Mouse (Mus musculus): Measurements from ENCODE around the gene Egfem1. TPM values are rescaled to one million over a fixed set of nuclear protein-coding genes. Genes with fewer than 3 reads are reported as not detected.

Gene Egfem1
- polyA plus RNA-seq, 1 experiment, result not detected

DNA sequence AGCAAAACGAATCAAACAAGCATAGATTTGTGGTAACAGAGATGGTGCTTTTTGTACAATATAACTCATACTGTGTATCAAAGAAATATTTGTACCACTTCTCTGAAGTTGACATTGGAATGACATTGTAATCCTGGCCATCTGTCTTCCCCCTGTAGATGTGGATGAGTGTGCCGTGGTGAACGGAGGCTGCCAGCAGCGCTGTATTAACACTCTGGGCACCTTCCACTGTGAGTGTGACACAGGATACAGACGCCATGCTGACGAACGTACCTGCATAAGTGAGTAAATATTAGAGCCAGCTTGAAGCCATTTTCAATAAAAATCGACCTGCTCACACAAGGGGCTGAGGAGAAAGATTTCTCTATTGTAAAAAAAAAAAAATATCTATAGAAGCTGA, 500.9 kb downstream of the Egfem1 start:
- TF ChIP-seq POLR2A (IDR thresholded peaks at IDR 0.05; ENCODE audit: borderline replicate concordance, control insufficient read depth, low read depth, low read length) (no peak), CTCF (IDR thresholded peaks at IDR 0.05; ENCODE audit: control insufficient read depth, insufficient read depth, low read length) (no peak)
- H3K27ac ChIP-seq (ENCODE audit: control insufficient read depth, insufficient read depth, low read depth, low read length, poor library complexity), result no peak overlapping the region
- 67% methylated on average over 8 of the region's 8 CpGs for WGBS
- H3K4me1 ChIP-seq (ENCODE audit: control insufficient read depth, insufficient read depth, low read length), result no peaks in the 10 kb centered on the region
- H3K4me3 ChIP-seq (replicated peaks; ENCODE audit: control insufficient read depth, low read depth, low read length), result no peak overlapping the region

DNA sequence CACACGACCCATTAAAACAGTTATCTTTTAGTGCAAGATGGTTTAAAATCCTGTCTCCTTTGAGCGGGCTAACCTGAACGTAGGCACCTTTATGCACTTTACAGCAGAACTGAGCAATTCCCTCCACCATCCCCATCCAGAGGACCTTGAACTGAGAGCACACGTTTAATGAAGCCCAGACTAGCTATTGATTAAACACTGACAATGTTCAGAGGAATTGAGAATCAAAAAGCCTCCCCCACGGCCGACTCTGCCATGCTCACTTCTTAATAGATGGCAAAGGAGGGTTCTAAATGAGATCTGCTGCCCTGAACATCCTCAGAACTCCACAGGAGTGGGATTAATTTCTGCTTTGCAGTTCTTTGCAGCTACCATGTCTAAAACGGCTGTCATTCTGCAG, 520.3 kb downstream of the Egfem1 start:
- H3K27ac ChIP-seq (ENCODE audit: control insufficient read depth, insufficient read depth, low read depth, low read length, poor library complexity), result no peak overlapping the region
- 65% methylated on average over 7 of the region's 7 CpGs for WGBS
- H3K4me1 ChIP-seq (ENCODE audit: control insufficient read depth, insufficient read depth, low read length), result no peaks in the 10 kb centered on the region
- no peak overlapping the region for H3K4me3 ChIP-seq (replicated peaks; ENCODE audit: control insufficient read depth, low read depth, low read length)
- TF ChIP-seq CTCF (IDR thresholded peaks at IDR 0.05; ENCODE audit: control insufficient read depth, insufficient read depth, low read length), result no peak
- no peak for TF ChIP-seq POLR2A (IDR thresholded peaks at IDR 0.05; ENCODE audit: borderline replicate concordance, control insufficient read depth, low read depth, low read length)

DNA sequence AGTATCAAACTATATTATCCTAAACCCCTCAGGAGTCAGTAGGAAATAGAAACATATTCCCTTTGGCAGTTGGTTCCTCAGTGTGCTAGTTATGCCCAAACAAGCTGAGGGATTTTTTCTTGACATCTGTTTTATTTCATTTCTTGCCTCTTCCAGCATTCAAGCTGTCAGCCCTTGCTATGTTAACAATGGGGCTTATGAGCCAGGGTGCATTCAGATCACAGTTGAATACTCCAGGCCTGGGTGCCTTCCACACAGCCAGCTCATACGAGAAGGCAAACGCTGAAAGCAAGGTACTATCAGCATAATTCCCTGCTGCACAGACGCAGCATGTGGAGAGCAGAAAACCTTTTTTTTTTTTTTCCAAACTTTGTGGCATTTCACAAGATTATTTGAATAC, 526.9 kb downstream of the Egfem1 start:
- H3K4me1 ChIP-seq (ENCODE audit: control insufficient read depth, insufficient read depth, low read length), result no peaks in the 10 kb centered on the region
- no peak overlapping the region for H3K27ac ChIP-seq (ENCODE audit: control insufficient read depth, insufficient read depth, low read depth, low read length, poor library complexity)
- WGBS, result 75% methylated on average over 3 of the region's 3 CpGs
- no peak for TF ChIP-seq CTCF (IDR thresholded peaks at IDR 0.05; ENCODE audit: control insufficient read depth, insufficient read depth, low read length)
- no peak for TF ChIP-seq POLR2A (IDR thresholded peaks at IDR 0.05; ENCODE audit: borderline replicate concordance, control insufficient read depth, low read depth, low read length)
- no peak overlapping the region for H3K4me3 ChIP-seq (replicated peaks; ENCODE audit: control insufficient read depth, low read depth, low read length)

DNA sequence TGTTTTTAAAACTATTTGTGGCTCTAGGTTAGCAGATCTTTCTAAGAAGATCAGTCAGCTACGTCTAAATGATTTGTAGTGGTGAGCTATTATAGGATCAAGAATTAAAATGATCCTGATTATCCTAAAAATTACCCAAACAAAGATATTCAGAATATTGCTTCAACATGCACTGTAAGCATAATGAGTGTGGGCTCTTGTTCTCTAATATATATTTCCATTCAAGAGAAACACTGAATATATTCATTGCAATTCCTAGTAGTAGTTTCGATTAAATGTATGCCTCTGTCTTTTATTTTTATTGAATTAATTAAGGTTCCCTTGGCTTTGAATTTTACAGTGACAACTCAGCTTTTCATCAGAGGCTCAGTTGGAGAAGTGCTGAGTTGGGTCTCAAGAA, 527.4 kb downstream of the Egfem1 start:
- TF ChIP-seq POLR2A (IDR thresholded peaks at IDR 0.05; ENCODE audit: borderline replicate concordance, control insufficient read depth, low read depth, low read length) (no peak), CTCF (IDR thresholded peaks at IDR 0.05; ENCODE audit: control insufficient read depth, insufficient read depth, low read length) (no peak)
- no peak overlapping the region for H3K27ac ChIP-seq (ENCODE audit: control insufficient read depth, insufficient read depth, low read depth, low read length, poor library complexity)
- H3K4me3 ChIP-seq (replicated peaks; ENCODE audit: control insufficient read depth, low read depth, low read length), result no peak overlapping the region
- H3K4me1 ChIP-seq (ENCODE audit: control insufficient read depth, insufficient read depth, low read length), result no peaks in the 10 kb centered on the region
- 74% methylated on average over 2 of the region's 2 CpGs for WGBS

DNA sequence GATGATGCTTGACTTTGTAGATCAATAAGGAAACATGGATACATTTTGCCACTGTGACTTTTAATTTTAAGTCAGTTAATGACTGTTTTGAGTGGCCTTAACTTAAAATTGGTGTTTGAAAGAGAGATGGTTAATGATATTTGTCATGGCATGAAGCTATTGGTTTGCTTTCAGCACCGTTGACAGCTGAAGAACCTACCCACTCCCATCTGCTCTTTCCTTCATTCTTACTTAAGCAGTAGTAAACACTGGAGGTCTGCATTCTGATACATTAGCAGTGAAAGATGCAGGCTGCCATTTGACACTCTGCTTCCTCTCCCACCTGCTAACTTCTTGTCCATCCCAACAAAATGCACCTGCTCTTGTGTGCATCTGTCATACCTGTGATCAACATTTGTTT, 537.8 kb downstream of the Egfem1 start:
- Histone ChIP-seq H3K4me3 (replicated peaks; ENCODE audit: control insufficient read depth, low read depth, low read length) (no peak overlapping the region), H3K27ac (ENCODE audit: control insufficient read depth, insufficient read depth, low read depth, low read length, poor library complexity) (no peak overlapping the region), H3K4me1 (ENCODE audit: control insufficient read depth, insufficient read depth, low read length) (no peaks in the 10 kb centered on the region)
- WGBS, result 77% methylated on average over 1 of the region's 1 CpGs
- no peak for TF ChIP-seq POLR2A (IDR thresholded peaks at IDR 0.05; ENCODE audit: borderline replicate concordance, control insufficient read depth, low read depth, low read length)
- TF ChIP-seq CTCF (IDR thresholded peaks at IDR 0.05; ENCODE audit: control insufficient read depth, insufficient read depth, low read length), result no peak

DNA sequence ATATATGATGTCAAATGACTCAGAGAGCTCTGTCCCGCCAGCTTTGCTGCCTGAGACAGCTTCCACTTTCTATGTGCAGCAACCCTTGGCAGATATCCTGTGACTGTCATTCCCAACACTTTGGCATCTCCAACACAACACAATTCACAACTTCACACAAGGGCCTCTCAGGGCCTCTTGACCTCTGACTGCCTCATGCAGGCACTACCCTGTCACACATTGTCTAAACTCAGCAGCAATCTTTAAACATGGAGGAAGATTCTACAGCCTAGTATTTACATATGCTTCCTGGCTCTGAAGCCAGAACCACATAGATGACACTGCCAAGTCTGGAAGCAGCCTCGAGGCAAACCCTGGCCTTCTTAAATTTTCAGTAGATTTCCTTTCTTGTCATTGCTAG, 558.0 kb downstream of the Egfem1 start:
- Histone ChIP-seq H3K27ac (ENCODE audit: control insufficient read depth, insufficient read depth, low read depth, low read length, poor library complexity) (no peak overlapping the region), H3K4me1 (ENCODE audit: control insufficient read depth, insufficient read depth, low read length) (no peaks in the 10 kb centered on the region), H3K4me3 (replicated peaks; ENCODE audit: control insufficient read depth, low read depth, low read length) (no peak overlapping the region)
- 58% methylated on average over 2 of the region's 2 CpGs for WGBS
- TF ChIP-seq POLR2A (IDR thresholded peaks at IDR 0.05; ENCODE audit: borderline replicate concordance, control insufficient read depth, low read depth, low read length), result no peak
- no peak for TF ChIP-seq CTCF (IDR thresholded peaks at IDR 0.05; ENCODE audit: control insufficient read depth, insufficient read depth, low read length)

DNA sequence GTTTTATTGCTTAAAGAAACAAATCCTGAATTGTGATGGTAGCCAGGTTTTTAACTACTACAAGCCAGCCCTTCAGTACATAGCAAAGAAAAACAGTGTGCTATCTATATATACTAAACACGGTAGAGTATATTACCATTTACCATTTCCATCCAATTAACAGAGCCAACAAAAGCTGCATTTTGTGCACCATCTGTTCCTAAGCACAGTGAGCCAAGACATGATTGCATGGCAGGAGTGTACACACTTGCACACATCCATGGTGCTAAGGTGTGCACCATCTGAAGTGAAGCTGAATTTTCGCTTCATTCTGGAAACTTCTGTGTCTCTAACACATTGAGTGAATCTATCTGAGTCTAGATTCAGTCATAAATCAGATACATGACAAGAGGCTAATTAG, 585.0 kb downstream of the Egfem1 start:
- no peak overlapping the region for H3K4me3 ChIP-seq (replicated peaks; ENCODE audit: control insufficient read depth, low read depth, low read length)
- no peak overlapping the region for H3K27ac ChIP-seq (ENCODE audit: control insufficient read depth, insufficient read depth, low read depth, low read length, poor library complexity)
- WGBS, result 79% methylated on average over 2 of the region's 2 CpGs
- no peaks in the 10 kb centered on the region for H3K4me1 ChIP-seq (ENCODE audit: control insufficient read depth, insufficient read depth, low read length)
- TF ChIP-seq CTCF (IDR thresholded peaks at IDR 0.05; ENCODE audit: control insufficient read depth, insufficient read depth, low read length) (no peak), POLR2A (IDR thresholded peaks at IDR 0.05; ENCODE audit: borderline replicate concordance, control insufficient read depth, low read depth, low read length) (no peak)

DNA sequence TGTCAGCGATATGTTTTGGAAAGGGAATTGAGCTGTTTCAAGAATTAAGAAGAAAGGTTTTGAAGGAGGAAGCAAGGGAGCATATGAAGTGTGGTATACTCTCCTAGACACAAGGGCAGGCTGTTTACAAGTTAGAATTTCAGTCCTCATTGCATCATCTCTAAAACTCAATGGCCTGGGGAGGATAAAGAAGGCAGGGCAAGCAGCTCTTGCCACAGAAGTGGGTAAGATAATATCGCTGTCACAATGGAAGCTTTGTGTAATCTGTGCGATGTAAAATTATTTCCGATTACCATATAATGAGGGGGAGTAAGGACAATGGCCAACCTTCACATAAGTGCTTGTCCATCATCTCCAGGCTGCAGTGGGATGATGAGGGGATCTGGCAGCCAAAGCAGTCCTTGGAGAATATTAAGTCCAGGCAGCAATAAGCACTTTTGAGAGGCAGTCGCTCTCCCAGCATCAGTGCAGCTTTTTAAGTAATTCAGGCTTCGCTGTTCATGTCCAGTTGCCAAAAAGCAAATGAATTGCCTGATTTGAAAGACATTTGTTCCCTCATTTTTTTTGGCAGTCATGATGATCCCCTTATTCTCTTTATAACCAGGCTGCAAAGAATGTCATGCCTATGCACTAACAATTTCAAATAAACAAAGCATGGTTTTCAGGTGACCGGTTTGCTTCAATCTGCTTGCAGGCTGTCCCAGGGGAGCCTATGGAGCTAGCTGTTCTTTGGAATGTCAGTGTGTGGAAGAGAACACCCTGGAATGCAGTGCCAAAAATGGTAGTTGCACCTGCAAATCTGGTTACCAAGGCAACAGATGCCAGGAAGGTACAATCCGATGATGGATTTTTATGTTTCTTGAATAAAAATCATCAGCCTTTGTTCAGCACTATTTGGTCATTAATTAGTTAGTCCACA, 607.8 kb downstream of the Egfem1 start:
- no peak for TF ChIP-seq POLR2A (IDR thresholded peaks at IDR 0.05; ENCODE audit: borderline replicate concordance, control insufficient read depth, low read depth, low read length)
- TF ChIP-seq CTCF (IDR thresholded peaks at IDR 0.05; ENCODE audit: control insufficient read depth, insufficient read depth, low read length), result no peak
- 82% methylated on average over 8 of the region's 8 CpGs for WGBS
- H3K4me1 ChIP-seq (ENCODE audit: control insufficient read depth, insufficient read depth, low read length), result no peaks in the 10 kb centered on the region

More for the DNA sequence above, 607.8 kb downstream of the Egfem1 start:
- Histone ChIP-seq H3K4me3 (replicated peaks; ENCODE audit: control insufficient read depth, low read depth, low read length) (no peak overlapping the region), H3K27ac (ENCODE audit: control insufficient read depth, insufficient read depth, low read depth, low read length, poor library complexity) (no peak overlapping the region)
